Mouse (Mus musculus) adipocyte (in vitro differentiated cells): ENCODE data around the gene Cd47.

Experiments used
- DNase-seq: peaks from one replicate; pipeline ENCODE4 v3.0.0-alpha.2; 2016; ENCODE audit warnings: low spot score

The Cd47 gene

DNA sequence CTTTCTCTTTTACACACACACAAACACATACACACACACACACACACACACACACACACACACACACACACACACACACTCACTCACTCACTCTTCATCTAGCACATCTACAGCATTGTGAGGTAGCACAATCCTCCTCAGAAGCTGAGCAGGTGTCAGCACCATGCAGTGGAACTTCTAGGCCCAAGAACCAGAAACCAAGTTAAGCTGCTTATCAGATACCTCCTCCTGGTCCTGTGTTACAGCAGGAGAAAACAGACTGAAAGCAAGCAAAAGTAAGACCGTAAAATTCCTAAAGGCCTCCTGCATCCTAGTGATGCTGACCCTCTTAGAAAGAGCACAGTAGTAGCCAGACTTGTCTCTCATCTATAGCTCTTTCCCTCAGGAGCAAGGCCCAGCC lies 67.9 kb downstream of the Cd47 start:
- DNase-seq: no peak

GRCm38 (mm10) chr16:49873918-49874317 lies 73.6 kb downstream of the Cd47 start:
- DNase-seq: no peak

DNA sequence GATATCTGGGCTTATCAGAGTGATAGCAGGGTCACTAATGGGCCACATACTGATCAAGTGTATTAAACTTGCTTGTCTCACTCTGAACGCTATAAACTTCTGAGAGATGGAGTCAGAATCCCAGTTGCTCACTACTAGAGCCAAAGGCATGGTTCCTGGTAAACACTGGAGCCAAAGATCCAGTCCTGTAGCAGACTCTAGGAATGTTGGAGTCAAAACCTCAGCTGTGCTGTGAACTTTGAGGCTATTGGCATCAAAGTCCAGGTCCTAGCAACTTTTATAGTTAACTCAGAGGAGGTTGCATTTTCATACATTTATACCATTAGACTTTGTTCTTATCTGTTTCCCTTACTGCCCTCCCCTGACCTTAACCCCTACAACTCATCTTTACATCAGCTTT lies 74.2 kb downstream of the Cd47 start:
- DNase-seq: no peak

DNA sequence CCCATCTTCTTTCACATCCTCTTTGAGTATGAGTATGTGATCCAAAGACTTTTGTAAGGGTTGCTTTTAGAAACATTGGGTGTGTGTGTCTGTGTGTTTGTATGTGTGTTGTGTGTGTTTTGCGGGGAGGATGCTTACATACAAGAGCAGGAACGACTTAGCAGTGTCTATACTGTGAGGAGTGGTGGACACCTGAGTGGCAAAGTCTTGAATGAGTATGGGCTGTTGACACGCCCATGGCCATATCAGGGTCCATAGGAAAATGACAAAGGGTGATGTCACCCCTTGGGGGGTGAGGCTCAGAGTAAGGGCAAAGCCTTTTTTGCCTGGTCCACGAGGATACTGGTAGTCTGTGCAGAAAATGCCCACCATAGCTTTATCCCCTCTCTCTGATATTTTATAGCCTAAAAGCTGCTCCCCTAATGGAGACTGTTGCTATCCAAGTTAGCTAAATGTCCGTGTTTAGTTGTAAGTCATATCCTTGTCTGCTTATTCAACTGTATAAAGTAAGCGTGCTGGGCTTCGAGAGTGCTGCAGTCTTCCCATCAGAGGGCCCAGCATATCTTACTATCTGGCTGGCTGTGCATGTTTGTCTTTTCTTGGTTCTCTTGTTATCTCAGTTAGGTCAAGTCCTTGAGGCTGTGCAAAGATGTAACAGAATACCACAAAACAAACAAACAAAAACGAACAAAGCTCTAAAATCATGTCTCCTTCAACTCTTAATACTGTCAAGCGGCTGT lies 76.1 kb downstream of the Cd47 start:
- no peak for DNase-seq

- no peak for DNase-seq
Observed at GRCm38 (mm10) chr16:49877243-49877642, 76.9 kb downstream of the Cd47 start.

GRCm38 (mm10) chr16:49878051-49878450 lies 77.7 kb downstream of the Cd47 start:
- DNase-seq: no peak

DNA sequence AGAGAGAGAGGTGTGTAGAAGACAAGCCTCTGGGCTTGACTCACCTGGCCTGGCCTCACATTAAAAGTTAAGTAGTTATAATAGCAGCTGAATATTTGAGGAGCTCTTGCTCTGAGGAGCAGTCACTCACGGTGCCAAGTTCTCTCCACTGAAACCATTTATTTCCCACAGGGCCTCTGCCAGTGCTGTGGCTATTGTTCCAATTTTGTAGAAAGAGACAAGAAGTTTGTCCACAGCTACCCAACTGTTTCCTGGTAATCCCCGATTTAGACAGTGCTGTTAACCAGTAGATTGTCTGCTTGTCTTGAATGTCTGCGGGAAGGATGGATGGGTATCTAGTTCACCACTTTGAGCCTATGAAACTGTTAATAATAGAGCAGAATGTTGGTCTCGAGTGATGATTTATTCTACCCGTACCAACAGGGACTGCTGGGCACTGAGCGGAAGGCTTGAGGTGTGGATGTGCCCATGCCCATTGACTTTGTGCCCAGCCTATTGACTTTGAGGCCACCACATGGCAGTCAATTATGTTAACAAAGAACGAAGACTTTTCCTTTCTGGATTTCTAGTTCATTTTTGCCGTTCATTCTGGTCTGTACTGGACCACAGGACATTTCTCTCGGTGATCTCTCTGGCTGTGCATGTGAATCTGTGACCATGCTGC lies 86.2 kb downstream of the Cd47 start:
- peak; percentile 48 for DNase-seq

DNA sequence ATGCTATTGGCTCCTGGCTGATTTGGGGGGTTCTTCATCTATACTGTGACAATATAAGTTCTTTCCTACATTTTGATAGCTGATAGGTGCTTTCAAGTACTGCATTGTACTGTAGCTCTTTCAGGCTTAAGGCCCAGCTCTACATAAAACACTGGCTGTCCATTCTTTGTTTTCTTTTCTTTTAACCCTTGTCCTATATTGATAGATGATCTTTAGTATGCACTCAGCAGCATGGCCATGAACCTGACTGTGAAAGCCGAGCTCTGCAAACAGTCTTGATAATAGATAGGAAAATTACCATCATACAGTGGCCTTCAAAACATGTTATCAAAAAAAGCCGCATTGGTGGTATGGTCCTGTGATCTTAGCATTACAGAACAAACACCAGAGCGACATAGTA lies 87.0 kb downstream of the Cd47 start:
- DNase-seq: no peak

DNA sequence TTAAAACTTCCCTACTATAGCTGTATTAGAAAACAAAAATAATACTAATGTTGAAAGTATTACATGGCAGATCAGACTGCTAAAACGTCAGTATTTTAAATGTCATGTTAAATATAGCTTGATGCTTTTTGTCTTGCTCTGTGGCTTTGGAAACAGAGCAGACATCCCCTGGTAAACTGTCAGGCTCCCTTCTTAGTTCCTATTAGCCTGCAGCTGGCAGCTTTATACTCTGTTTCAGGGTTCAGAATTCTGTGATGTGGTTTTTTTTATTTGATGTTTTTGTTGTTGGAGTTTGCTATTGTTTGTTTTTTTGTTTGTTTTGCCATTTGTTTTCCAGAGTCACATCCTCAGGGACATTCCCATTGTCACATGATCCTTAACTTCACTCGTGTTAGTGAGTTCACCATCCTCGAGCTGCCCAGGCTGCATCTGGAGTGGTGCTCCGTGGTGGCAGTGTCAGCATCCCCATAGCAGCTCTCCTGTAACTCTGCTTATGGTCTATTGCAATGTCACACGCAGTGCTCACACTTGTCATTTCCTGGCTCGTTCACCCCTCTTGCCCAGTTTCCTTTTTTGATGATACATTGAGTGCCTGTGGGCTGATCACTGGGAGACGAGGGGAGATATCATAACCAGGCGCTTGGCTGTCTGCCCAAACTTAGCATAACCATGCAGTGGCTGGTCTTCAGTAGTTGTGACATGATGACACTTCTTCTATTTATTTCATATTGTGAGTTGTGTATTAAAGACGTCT lies 87.7 kb downstream of the Cd47 start:
- no peak for DNase-seq

DNA sequence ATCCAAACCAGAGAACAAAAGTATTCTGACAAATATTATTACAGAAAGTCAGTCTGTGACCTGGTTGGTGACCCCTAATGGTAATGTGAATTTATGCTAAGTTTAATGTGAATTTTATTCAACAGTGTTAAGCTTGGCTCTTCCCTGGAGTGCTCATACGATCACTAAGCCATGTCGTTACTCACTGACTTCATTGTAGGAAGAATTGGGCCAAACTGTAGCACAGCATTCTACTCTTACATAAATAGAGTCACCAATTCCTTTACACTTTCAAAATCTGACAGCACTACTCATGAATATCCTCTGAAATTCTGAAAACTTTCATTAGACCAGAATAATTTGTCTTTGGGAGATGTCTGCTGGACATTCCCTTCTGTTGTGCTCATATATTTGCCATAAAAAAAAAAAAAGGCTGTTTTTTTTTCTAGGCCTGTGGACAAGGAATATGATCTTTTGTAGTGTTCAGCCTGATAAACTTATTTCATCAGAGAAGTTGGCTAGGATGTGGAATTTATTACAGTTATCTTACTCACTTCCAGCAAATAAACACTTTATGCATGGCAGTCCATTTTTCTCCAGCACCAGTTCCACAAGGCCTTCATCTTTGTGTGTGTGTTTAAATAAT lies 88.8 kb downstream of the Cd47 start:
- no peak for DNase-seq

GRCm38 (mm10) chr16:49892252-49892651 lies 91.9 kb downstream of the Cd47 start:
- no peak for DNase-seq

- DNase-seq: peak; percentile 36
Observed at GRCm38 (mm10) chr16:49892945-49893344, 92.6 kb downstream of the Cd47 start.

DNA sequence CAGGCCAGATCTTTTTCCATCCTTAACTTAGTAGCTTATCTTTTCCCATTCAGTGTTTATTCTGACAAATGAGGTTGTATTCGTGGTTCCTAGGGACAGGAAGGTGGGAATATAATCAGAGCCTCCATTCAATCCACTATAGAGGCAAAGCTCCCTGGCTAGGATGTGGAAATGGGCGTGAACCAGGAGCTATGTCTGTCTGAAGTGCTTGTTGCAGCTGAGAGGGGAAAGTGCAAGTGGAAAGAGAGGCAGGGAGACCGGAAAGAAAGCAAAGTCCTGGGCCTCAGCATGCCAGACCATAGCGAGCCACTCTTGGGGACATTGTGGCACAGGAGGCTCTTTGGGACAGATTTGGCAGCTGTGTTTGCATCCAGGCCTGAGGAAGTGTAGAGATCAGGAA lies 94.3 kb downstream of the Cd47 start:
- DNase-seq: no peak

- no peak for DNase-seq
Observed at GRCm38 (mm10) chr16:49896132-49896531, 95.8 kb downstream of the Cd47 start.

GRCm38 (mm10) chr16:49901395-49901794 lies 101.1 kb downstream of the Cd47 start:
- no peak for DNase-seq

DNA sequence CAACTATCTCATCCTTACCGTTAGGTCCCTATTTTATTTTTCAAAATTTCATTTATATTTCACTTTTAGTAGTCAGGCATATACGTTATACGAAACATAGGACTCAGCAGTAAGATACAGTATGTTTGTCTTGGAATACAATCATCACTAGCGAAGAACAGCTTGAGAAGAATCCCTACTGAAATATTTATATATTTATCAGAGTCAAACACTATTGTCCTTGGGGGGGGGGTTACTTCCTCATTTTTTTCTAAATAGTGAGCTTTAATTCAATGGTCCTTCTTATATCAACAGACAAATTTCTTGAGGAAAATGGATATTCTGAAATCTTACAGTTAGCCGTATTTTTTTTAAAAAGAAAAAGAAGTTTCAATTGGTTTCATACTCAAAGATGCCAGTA lies 101.8 kb downstream of the Cd47 start:
- no peak for DNase-seq

DNA sequence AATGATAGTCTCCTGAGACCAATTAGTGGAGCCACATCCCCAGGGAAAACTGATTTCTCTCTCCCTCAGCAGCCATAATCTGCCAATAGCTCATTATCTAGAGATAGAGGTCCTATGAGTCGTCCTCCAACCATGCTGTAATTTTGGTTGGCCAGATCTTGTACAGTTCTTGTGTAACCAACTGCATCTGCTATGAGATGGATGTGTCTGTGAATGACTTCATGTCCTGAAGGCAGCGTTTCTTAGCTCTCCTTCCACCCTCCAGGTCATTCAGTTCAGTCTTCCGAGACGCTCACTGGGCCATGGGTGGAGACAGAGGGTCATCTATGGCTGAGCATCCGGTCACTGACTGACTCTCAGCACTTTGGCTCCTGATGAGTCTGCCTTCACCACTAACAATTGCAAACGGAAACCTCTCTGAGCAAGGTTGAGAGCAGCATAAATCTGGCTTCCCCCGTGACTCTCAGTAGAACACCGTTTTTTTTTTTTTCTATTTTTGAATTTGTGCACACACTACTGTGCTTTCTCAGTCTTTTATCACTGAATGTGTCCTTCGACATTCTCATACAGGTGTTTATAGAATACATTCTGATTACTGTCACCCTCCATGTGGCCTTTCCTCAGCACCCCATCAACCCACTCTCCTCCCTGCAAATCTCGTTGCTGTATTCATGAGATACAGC lies 104.1 kb downstream of the Cd47 start:
- DNase-seq: no peak

GRCm38 (mm10) chr16:49905041-49905440 lies 104.7 kb downstream of the Cd47 start:
- no peak for DNase-seq

DNA sequence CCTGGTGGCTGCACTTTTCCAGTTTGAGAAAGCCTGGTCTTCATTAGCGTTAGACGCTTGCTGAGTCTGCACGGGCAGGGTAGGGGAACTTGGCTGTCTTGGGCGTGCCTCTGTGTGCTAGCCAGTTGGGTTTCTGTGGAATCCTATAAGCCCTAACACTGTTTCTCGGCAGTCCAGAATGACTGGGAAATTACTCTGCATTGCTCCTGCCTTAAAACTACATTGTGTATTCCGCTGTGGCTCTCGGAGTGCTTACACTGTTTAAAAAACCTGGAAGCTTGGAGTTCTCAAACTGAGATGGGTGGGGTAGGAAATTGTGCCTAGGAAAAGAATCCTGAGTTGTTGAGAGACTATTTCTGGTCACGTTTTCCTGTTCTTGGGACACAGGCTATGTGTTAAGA lies 105.3 kb downstream of the Cd47 start:
- no peak for DNase-seq

GRCm38 (mm10) chr16:49906066-49906465 lies 105.7 kb downstream of the Cd47 start:
- no peak for DNase-seq

DNA sequence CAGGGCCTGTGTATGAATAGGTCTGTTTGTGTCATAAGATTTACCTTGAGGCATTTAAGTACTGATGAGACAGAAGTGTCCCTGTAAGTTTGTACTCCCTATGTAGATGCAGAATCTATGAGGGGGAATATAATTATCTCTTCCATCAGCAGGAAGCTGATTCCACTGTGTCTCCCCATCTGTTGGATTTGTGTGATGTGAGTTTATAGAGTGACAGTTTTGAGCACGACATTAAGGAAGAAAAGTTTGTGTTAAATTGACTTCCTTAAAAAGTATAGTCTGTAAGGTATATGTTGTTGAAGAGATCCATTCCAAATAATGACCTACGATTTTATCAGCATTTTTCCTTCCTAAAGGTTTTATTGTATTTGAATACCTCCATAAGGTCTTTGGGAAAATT lies 106.6 kb downstream of the Cd47 start:
- no peak for DNase-seq

- peak; percentile 87 for DNase-seq
Observed at GRCm38 (mm10) chr16:49907356-49907755, 107.0 kb downstream of the Cd47 start.
